Mouse (Mus musculus): ENCODE measurements around the gene Il5ra.

The Il5ra gene

DNA sequence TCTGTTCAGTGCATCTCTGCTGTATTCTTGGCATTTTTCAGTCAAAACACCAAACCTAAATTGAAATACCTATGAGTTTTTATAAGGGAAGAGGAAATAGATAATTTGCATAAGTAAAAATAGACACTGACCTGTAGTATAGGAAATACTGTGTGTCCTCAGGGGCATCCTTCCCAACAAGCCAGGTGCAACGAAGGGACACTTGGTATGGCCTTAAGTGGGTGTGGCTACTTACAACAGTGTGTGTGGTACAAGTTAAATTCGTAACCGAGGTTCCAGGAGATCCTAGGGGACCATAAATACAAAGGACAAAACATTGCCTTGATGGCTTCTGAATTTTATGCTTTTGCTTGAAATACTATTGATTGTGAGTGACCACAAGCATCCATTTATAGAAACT is 10.6 kb downstream of the Il5ra start:
- DNase-seq (ENCODE audit: low read depth, low spot score), result no peak

DNA sequence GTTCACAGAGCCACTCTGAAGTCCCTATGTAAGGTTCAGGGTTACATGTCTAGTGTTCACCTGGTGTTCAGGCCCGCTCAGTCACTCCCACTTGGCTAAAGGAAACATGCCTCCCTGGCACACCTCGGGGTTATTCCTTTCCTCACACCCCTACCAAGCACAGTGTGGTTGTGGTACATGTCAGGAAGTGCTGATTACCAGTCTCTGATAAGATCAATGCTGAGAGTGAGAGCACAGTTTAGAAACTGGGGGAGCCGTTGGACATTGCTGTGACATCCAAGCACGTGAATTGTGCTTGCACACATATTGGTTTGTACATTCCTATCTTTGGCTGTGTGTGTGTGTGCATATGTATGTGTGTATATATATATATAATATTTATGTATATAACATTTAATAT is 16.3 kb downstream of the Il5ra start:
- DNase-seq (ENCODE audit: low read depth, low spot score), result no peak

DNA sequence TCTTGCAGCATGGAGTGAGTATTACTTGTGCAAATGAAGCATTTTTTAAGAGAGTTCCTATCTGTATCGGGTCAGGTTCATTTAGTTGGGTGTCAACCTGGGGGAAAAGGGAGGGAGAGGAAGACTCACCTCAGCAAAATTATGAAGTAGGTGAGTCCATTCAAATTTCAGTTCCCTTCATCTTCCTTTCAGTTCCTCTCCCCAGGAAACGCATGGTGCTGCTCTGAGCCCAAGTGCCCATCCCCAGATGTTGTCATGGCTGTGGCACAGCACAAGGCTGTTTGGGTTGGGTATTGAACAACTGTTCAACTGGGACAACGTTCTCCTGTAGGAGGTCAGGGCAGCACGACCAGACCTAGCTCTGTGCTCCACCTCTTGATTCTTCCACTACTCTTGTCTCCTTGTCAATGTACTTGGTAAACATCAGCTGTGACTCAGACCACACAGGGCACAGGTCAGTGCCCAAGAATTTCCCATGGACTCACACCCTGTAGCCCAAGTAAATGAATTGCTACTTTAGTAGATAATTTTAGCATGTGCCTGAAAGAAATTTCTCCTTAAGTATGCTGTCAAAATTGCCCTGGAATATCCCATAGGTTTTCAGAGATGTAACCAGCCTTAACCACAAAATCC is 19.0 kb downstream of the Il5ra start:
- DNase-seq (ENCODE audit: low read depth, low spot score), result no peak

DNA sequence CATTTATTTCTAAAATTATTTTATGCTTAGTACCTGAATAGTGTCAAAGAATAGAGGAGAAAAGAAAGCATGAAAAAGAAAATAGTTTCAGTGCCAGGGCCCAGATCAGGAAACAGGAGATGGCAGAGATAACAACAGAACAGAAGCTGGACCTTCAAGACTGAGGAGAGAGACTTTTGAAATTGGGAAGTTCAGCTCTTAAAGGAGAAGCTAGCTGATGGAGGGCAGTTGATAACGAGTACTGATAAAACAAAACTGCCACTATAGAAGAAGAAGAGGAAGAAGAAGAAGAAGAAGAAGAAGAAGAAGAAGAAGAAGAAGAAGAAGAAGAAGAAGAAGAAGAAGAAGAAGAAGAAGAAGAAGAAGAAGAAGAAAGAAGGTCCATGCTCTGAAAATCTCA is 21.1 kb downstream of the Il5ra start:
- DNase-seq (ENCODE audit: low read depth, low spot score), result no peak

DNA sequence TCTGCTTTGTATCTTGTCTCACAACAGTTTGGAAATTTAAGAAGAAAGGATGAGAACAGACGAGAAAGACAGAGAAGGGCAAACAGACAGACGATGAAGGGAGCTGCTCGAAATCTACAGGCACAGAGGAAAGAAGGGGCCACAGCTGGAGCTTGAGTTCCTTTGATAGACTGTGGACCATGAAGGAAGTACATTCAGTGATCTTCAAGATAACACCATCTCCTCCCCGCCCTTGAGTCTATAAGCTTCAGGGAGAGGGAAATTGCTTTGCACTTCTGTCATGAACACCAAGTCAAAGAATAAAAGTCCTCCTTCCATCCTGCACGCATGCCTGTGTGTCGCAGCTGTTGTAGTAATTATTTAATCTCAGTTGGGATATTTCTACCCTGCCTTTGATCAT is 22.8 kb downstream of the Il5ra start:
- no peak for DNase-seq (ENCODE audit: low read depth, low spot score)

DNA sequence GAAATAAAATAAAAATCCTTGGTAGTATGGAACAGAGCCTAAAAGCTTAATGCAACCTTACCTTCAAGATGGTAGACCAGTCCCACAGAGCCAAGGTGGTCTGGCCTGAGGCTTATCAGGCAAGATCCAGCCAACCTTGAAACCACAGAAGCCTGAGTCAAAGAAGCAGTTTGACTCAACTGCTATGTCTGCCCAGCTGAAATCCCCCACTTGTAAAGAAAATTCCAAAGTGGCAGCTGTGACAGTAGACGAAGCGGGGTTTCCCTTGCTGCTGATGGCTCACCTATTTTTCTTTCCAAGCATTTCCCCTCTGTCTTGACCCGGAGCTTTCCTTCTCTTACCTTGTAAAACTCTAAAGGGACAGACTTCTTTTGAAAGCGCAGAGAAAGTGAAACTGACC is 23.2 kb downstream of the Il5ra start:
- DNase-seq (ENCODE audit: low read depth, low spot score), result no peak

DNA sequence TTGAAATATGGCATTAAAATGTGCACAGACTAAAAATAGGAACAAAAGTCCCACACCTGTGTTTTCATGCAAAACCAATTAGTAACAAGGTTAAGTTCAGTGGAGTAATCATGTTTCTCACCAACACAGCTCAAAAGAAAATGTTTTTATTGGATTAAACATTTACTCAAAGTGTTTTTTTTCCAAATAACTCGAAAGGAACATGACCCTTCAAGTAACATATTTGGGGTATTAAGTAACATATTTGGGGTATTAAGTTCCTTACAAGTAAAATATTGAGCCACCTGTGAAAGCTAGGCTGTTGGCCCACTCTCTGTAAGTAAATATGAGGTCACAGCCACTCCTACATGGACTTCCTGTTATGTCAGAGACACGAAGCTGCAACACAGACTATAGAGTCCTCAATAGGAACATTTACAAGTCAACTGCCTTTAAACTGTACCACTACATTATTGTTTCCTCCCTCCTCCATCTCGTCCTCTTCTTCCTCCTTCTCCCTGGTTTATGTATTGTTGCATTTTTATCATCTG is 43.3 kb downstream of the Il5ra start:
- DNase-seq (ENCODE audit: low read depth, low spot score), result no peak

DNA sequence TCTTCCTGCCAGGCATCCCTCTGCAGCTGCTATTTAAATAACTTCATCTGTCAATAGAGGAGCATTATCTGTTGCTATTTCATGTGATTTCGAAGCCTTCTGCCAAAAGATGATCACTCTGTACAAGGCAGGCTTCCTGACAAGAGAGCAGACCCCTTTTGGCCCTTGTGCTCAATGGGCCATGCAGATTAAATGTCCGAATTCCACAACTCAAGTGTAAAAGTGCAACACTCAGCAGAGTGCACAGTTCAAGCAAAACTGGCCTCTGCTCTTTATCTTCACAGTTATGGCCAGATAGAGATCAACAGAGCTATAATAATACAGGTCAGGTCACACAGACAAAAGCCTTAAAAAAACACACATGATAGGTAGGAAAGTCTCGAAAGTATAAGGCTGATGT is 46.9 kb downstream of the Il5ra start:
- DNase-seq (ENCODE audit: low read depth, low spot score), result no peak

DNA sequence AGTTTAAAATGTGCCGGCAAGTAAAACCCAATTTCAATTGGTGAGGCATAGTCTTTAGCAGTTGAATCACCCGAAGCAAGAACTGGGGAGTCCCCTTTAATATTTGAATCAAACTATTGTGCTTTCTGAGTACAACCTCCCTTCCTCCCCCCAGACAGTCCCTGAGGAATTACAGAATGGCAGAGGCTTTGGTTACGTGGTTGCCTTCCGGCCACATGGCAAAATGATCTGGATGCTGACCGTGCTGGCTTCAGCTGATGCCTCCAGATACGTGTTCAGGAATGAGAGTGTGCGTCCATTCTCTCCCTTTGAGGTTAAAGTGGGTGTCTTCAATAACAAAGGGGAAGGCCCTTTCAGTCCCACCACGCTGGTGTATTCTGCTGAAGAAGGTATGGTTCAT is 73.3 kb downstream of the Il5ra start:
- DNase-seq (ENCODE audit: low read depth, low spot score), result no peak

DNA sequence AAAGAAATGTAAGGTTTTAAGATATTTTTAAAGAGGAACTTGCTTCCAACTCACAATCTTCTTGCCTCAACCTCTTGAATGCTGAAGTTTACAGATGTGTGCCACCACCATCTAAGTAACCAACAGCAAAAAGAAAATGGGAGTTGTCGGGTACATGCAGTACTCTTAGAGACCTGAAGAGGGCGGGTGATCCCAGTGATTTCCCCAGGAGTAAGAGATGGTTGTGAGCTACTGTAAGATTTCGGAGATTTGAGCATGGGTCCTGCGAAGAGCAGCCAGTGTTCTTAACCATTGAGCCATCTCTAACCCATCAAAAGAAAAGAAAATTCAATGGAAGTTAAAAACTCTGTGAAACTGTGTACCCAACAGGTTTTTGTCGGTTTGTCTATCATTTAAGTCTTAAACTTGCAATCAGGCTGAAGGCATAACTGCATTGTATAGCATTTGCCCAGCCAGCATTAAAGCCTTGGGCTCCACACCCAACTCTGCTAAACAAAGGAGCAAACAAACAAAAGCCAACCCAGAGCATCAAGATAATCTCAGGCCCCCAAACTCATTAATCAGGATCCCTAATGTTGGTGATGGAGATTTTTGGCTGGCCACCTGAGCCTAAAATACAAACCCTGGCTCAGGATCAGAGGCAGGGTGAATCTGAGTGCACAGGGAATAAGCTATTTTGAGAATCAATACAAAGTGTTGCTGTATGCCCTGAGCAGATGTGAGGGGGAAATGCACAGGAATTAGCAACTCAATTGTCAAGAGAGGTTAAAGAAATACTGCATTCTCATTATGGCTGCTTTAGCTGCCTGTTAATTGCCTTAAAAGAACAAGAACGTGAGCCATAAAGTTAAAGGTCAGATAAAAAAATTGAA is 84.8 kb downstream of the Il5ra start:
- no peak for DNase-seq (ENCODE audit: low read depth, low spot score)
